In genomic region chr14:30548131-30548720, GRCm38 (mm10) we compare ENCODE assay signal across 8 mouse cellular contexts. TPM values are rescaled to one million over a fixed set of nuclear protein-coding genes. Genes with fewer than 3 reads are reported as not detected.
DNase-seq lines count a peak whose midpoint lies in the region; ATAC-seq and TF ChIP-seq lines count a peak whose summit lies in the region.

Tkt (plus strand) TSS chr14:30548359.

- no peak for TF ChIP-seq EP300 in liver, postnatal 0 days (IDR thresholded peaks at IDR 0.05; ENCODE audit: low read depth)

- TF ChIP-seq POLR2A in cerebellum, adult 2 months (IDR thresholded peaks at IDR 0.05; ENCODE audit: borderline replicate concordance, insufficient read depth, low read length), result no peak

- peak; percentile 78 for DNase-seq in MN1 (ENCODE audit: low spot score)
- DNase-seq in cerebellum, adult 2 months, result peak; percentile 58 to 64
- peak; percentile 18 for DNase-seq in forelimb bud, embryonic 11.5 days (ENCODE audit: low read depth, low spot score)
- DNase-seq in heart, postnatal 25 days (ENCODE audit: low spot score), result peak; percentile 66
- peak; percentile 57 to 84 for DNase-seq in layer of hippocampus, adult 18-20 months (ENCODE audit: low spot score in 2 of 2)
- DNase-seq in liver, postnatal 0 days, result peak; percentile 73
- peak; percentile 57 to 75 for DNase-seq in urinary bladder, postnatal 4 days (ENCODE audit: low spot score in 2 of 2)

- H3K36me3 ChIP-seq in liver, postnatal 0 days (replicated peaks; ENCODE audit: insufficient read depth, low read length), result no peaks in the 10 kb centered on the region; the same call in 1 of the 2 replicates
- H3K36me3 ChIP-seq in neural tube, embryonic 14.5 days (ENCODE audit: control insufficient read depth, insufficient read depth, low read length), result no peaks in the 10 kb centered on the region

- H3K9me3 ChIP-seq in liver, postnatal 0 days (ENCODE audit: low read length), result no peaks in the 10 kb centered on the region
- H3K9me3 ChIP-seq in neural tube, embryonic 14.5 days (ENCODE audit: control insufficient read depth, low read length), result no peaks in the 10 kb centered on the region

- peak within 1 kb of the TSS; percentile 77 for H3K4me3 ChIP-seq in cerebellum, adult 2 months (replicated peaks; ENCODE audit: insufficient read depth, low read depth, low read length)
- H3K4me3 ChIP-seq in liver, postnatal 0 days (ENCODE audit: low read depth, low read length), result peak within 1 kb of the TSS; percentile 79
- peak within 1 kb of the TSS; percentile 62 for H3K4me3 ChIP-seq in neural tube, embryonic 14.5 days (ENCODE audit: low read depth, low read length)

- 30% methylated on average over 8 of the region's 8 CpGs for WGBS in cerebellum, adult 2 months
- WGBS in liver, postnatal 0 days (ENCODE audit: insufficient replicate concordance), result 25% methylated on average over 8 of the region's 8 CpGs
- WGBS in neural tube, embryonic 14.5 days, result 26% methylated on average over 8 of the region's 8 CpGs

- ATAC-seq in liver, postnatal 0 days, result peak; percentile 29
- ATAC-seq in neural tube, embryonic 14.5 days (ENCODE audit: low read depth), result peak; percentile 31; the same call in 1 of the 2 replicates

- H3K27me3 ChIP-seq in cerebellum, adult 2 months (ENCODE audit: control insufficient read depth, insufficient read depth, low read length), result no peaks in the 10 kb centered on the region
- H3K27me3 ChIP-seq in liver, postnatal 0 days (ENCODE audit: insufficient read depth, low read length), result no peaks in the 10 kb centered on the region
- no peaks in the 10 kb centered on the region for H3K27me3 ChIP-seq in neural tube, embryonic 14.5 days (ENCODE audit: control insufficient read depth, insufficient read depth, low read length)

- H3K27ac ChIP-seq in cerebellum, adult 2 months (ENCODE audit: insufficient read depth, low read length), result peak within 1 kb of the TSS; percentile 58
- H3K27ac ChIP-seq in liver, postnatal 0 days (ENCODE audit: low read depth), result peak within 1 kb of the TSS; percentile 97
- H3K27ac ChIP-seq in neural tube, embryonic 14.5 days (ENCODE audit: low read depth, low read length), result peak within 1 kb of the TSS; percentile 94

- peak within 1 kb of the TSS; percentile 98 for H3K4me2 ChIP-seq in liver, postnatal 0 days (ENCODE audit: low read depth, low read length)
- peak within 1 kb of the TSS; percentile 91 for H3K4me2 ChIP-seq in neural tube, embryonic 14.5 days (ENCODE audit: low read depth, low read length)

- intact Hi-C loops in heart, postnatal 25 days (cut with DNase I), result loop anchor here (5.0 kb wide), 1 partner anchor 71 kb away; the partner anchor contains the start of gene Dcp1a

- TF ChIP-seq CTCF in cerebellum, adult 2 months (IDR thresholded peaks at IDR 0.05; ENCODE audit: borderline replicate concordance, insufficient read depth, low read depth, low read length), result no peak
- no peak for TF ChIP-seq CTCF in liver, postnatal 0 days (IDR thresholded peaks at IDR 0.05; ENCODE audit: low read depth)

- peak within 1 kb of the TSS; percentile 87 for H3K9ac ChIP-seq in liver, postnatal 0 days (replicated peaks)
- peak within 1 kb of the TSS; percentile 95 for H3K9ac ChIP-seq in neural tube, embryonic 14.5 days (replicated peaks; ENCODE audit: low read depth, low read length)

- peaks cover 8% of the 10 kb centered on the region for H3K4me1 ChIP-seq in cerebellum, adult 2 months (ENCODE audit: control insufficient read depth, insufficient read depth, low read length)
- peaks cover 34% of the 10 kb centered on the region for H3K4me1 ChIP-seq in liver, postnatal 0 days (ENCODE audit: insufficient read depth)
- H3K4me1 ChIP-seq in neural tube, embryonic 14.5 days (ENCODE audit: control insufficient read depth, insufficient read depth, low read length), result peaks cover 25% of the 10 kb centered on the region

RNA-seq across cellular contexts. Expression of gene Tkt, which starts in this region (rescaled TPM):
- 181 and 183 TPM in 2 replicates for polyA plus RNA-seq in cerebellum, adult 2 months (2012; rRNA removed)
- total RNA-seq in heart, postnatal 25 days (2021), result 10 to 100 TPM; 34.5 to 39.8 TPM
- 100 to 1,000 TPM; 186 to 187 TPM for total RNA-seq in layer of hippocampus, adult 18-20 months (2021)
- 96.6 and 110 TPM in 2 replicates for polyA plus RNA-seq in liver, postnatal 0 days (2015; fragmentation: Nextera tagmentation; extraction: Ambion mirVana)
- 81.9 and 169 TPM in 2 replicates for polyA plus RNA-seq in neural tube, embryonic 14.5 days (2014; fragmentation: Nextera tagmentation; extraction: Ambion mirVana)

Comparison
In these comparisons a context has a peak if more than half of its experiments do, and no peak if none do; other contexts are left out.
1. Peak in every context shown above with its lines: DNase-seq, ATAC-seq, H3K4me3 ChIP-seq and H3K27ac ChIP-seq.
2. RNA of gene Tkt (total RNA-seq): 186 to 187 TPM in layer of hippocampus, adult 18-20 months; 34.5 to 39.8 TPM in heart, postnatal 25 days; every median in the first group is over 4 times any median in the second.
3. DNase-seq: peak in every context shown above with its lines; median percentile 78 in MN1; 73 in liver, postnatal 0 days; 70 in layer of hippocampus, adult 18-20 months; 66 in heart, postnatal 25 days; 66 in urinary bladder, postnatal 4 days; 61 in cerebellum, adult 2 months; 18 in forelimb bud, embryonic 11.5 days.